8 mouse cellular contexts compared by ENCODE assay signal in the genomic region with DNA sequence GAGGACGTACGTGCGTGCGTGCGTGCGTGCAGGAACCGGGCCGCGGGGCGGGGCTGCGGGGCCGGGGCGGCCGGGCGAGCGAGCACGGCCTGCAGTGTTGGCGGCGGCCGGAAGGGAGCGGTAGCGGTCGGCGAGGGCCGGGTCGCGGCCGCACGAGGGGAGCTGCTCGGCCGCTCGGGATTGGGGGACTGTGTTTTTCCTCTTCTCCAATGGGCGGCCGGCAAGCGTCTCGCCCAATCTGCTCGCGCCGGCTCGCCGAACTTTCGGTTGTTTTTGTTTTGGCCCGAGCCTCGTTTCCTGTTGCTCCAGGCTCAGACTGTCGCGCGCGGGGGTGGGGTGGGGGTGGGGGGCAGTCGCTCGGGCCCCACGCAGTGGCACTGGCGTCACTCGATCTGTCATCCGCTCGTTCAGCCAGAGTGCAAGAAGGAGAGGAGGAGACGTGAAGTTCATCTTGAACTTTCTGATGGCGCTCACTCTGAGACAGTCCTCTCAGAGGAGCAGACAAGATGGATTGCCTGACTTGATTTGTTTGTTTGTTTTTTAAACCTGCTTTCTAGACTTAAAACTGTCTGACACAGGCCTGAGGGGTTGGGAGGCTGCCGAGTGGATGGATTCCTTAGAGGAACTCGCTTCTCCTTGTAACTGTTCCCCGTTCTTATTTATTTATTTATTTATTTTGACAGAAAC. TPM values are rescaled to one million over a fixed set of nuclear protein-coding genes. Genes with fewer than 3 reads are reported as not detected.
A peak's percentile ranks its signal among the peaks of the same experiment; 100 is the strongest.
DNase-seq lines count a peak whose midpoint lies in the region; ATAC-seq and TF ChIP-seq lines count a peak whose summit lies in the region.

No protein-coding gene starts in this region.

- TF ChIP-seq RAD21 in MEL (IDR thresholded peaks at IDR 0.05; ENCODE audit: low read depth, low read length), result peak; percentile 7

- H3K4me3 ChIP-seq in MEL (ENCODE audit: control insufficient read depth in 1 of 2, insufficient read depth in 1 of 2, low read depth in 2 of 2, low read length in 2 of 2), result peak overlapping the region; percentile 92 to 99
- peak overlapping the region; percentile 95 for H3K4me3 ChIP-seq in forebrain, embryonic 13.5 days
- H3K4me3 ChIP-seq in layer of hippocampus, adult 2 months, result peak overlapping the region; percentile 71

- DNase-seq in MEL (ENCODE audit: low read depth, low spot score), result peak; percentile 93
- peak; percentile 91 for DNase-seq in cerebellum, adult 11 months
- DNase-seq in heart, postnatal 36 days, result peak; percentile 96
- peak; percentile 89 to 90 for DNase-seq in layer of hippocampus, adult 2 months (ENCODE audit: low spot score in 2 of 2)
- DNase-seq in lung, postnatal 10 days, result peak; percentile 96
- peak; percentile 95 for DNase-seq in ovary, postnatal 36 days (ENCODE audit: low spot score)
- DNase-seq in thymus, postnatal 14 days, result peak; percentile 94

- 1% methylated on average over 45 of the region's 60 CpGs for WGBS in forebrain, embryonic 13.5 days

- no peaks in the 10 kb centered on the region for H3K9me3 ChIP-seq in MEL (replicated peaks; ENCODE audit: insufficient read depth, low read length)
- no peaks in the 10 kb centered on the region for H3K9me3 ChIP-seq in forebrain, embryonic 13.5 days (replicated peaks)

- peak overlapping the region; percentile 100 for H3K27ac ChIP-seq in MEL (ENCODE audit: control insufficient read depth, low read depth, low read length)
- peak overlapping the region; percentile 100 for H3K27ac ChIP-seq in forebrain, embryonic 13.5 days
- H3K27ac ChIP-seq in layer of hippocampus, adult 2 months, result peak overlapping the region; percentile 100

- H3K36me3 ChIP-seq in MEL (ENCODE audit: control insufficient read depth in 1 of 2, insufficient read depth in 2 of 2, low read length in 2 of 2), result peaks cover 0 to 2% of the 10 kb centered on the region in 2 experiments; a peak in 1 of 4 replicates
- H3K36me3 ChIP-seq in forebrain, embryonic 13.5 days (ENCODE audit: poor library complexity, severe bottlenecking), result 0 out of 2 replicates have a peak, but pooled peaks cover 5% of the 10 kb centered on the region

- peaks cover 3 to 7% of the 10 kb centered on the region in 2 experiments for H3K27me3 ChIP-seq in MEL (ENCODE audit: control insufficient read depth in 1 of 2, insufficient read depth in 2 of 2, low read length in 2 of 2)
- H3K27me3 ChIP-seq in forebrain, embryonic 13.5 days, result no peaks in the 10 kb centered on the region

- intact Hi-C loops in heart, postnatal 36 days (cut with DNase I), result loop anchor here (2.0 to 5.0 kb wide), 2 partner anchors 82 to 143 kb away; a partner anchor contains a TSS

- peaks cover 0 to 9% of the 10 kb centered on the region in 2 experiments; a peak in 2 of 4 replicates for H3K4me1 ChIP-seq in MEL (ENCODE audit: control insufficient read depth in 1 of 2, insufficient read depth in 2 of 2, low read length in 2 of 2)
- peaks cover 26% of the 10 kb centered on the region for H3K4me1 ChIP-seq in forebrain, embryonic 13.5 days

- peak; percentile 92 for ATAC-seq in forebrain, embryonic 13.5 days

- H3K79me2 ChIP-seq in MEL (ENCODE audit: control insufficient read depth, insufficient read depth, low read length, poor library complexity), result peaks cover 43% of the 10 kb centered on the region

- no peak for TF ChIP-seq EP300 in MEL (IDR thresholded peaks at IDR 0.05; ENCODE audit: low read depth in 1 of 2, low read length in 2 of 2)

- TF ChIP-seq POLR2A in MEL (IDR thresholded peaks at IDR 0.05; ENCODE audit: control insufficient read depth in 1 of 2, insufficient read depth in 1 of 2, low read depth in 1 of 2, low read length in 2 of 2, poor library complexity in 1 of 2), result no peak

- H3K9ac ChIP-seq in MEL (ENCODE audit: control insufficient read depth, low read depth, low read length, poor library complexity, severe bottlenecking), result peak overlapping the region; percentile 100
- H3K9ac ChIP-seq in forebrain, embryonic 13.5 days, result peak overlapping the region; percentile 100

- peak overlapping the region; percentile 85 for H3K4me2 ChIP-seq in forebrain, embryonic 13.5 days

- TF ChIP-seq CTCF in MEL (IDR thresholded peaks at IDR 0.05 in 2 of 3, conservative IDR thresholded peaks at IDR 0.05 in 1 of 3; ENCODE audit: control insufficient read depth in 1 of 3, insufficient read depth in 1 of 3, low read depth in 2 of 3, low read length in 3 of 3, poor library complexity in 1 of 3, severe bottlenecking in 1 of 3), result peak in 2 of 3 experiments; percentile 55 to 71; a peak in 5 of 6 replicates
- peak; percentile 78 for TF ChIP-seq CTCF in layer of hippocampus, adult 2 months (conservative IDR thresholded peaks at IDR 0.05)

TF ChIP-seq in MEL, 35 proteins besides CTCF, POLR2A, EP300 and RAD21:
- TF ChIP-seq BHLHE40 (IDR thresholded peaks at IDR 0.05; ENCODE audit: borderline replicate concordance, low read depth, low read length) (no peak), ZC3H11A (IDR thresholded peaks at IDR 0.05; ENCODE audit: low read depth, low read length) (no peak), NRF1 (IDR thresholded peaks at IDR 0.05; ENCODE audit: insufficient read depth, low read depth, low read length, poor library complexity, severe bottlenecking) (no peak), MYC (IDR thresholded peaks at IDR 0.05; ENCODE audit: low read depth, low read length) (no peak), HCFC1 (IDR thresholded peaks at IDR 0.05; ENCODE audit: low read depth, low read length) (peak; percentile 62; the same call in 1 of the 2 replicates), ELF1 (IDR thresholded peaks at IDR 0.05; ENCODE audit: low read depth, low read length) (0 out of 2 replicates have a peak, but pooled peaks have one; percentile 5), ZKSCAN1 (IDR thresholded peaks at IDR 0.05; ENCODE audit: low read depth, low read length) (no peak), SIN3A (IDR thresholded peaks at IDR 0.05; ENCODE audit: low read length) (peak; percentile 88), GATA1 (IDR thresholded peaks at IDR 0.05; ENCODE audit: low read depth, low read length) (no peak), MAFK (IDR thresholded peaks at IDR 0.05; ENCODE audit: borderline replicate concordance, low read depth, low read length) (no peak), MAZ (IDR thresholded peaks at IDR 0.05; ENCODE audit: low read depth, low read length) (no peak; the same call in 1 of the 2 replicates), SMC3 (IDR thresholded peaks at IDR 0.05; ENCODE audit: low read depth, low read length) (no peak; the same call in 1 of the 2 replicates), ZMIZ1 (IDR thresholded peaks at IDR 0.05; ENCODE audit: low read depth, low read length) (0 out of 2 replicates have a peak, but pooled peaks have one; percentile 6), POLR2AphosphoS2 (IDR thresholded peaks at IDR 0.05; ENCODE audit: low read length) (no peak), MEF2A (IDR thresholded peaks at IDR 0.05; ENCODE audit: extremely low read depth, insufficient replicate concordance, low read depth, low read length, poor library complexity, severe bottlenecking) (no peak), MXI1 (IDR thresholded peaks at IDR 0.05; ENCODE audit: low read depth, low read length) (peak; percentile 69), MAX (IDR thresholded peaks at IDR 0.05; ENCODE audit: low read length) (peak; percentile 88), NELFE (IDR thresholded peaks at IDR 0.05; ENCODE audit: low read depth, low read length) (no peak), CHD1 (IDR thresholded peaks at IDR 0.05; ENCODE audit: low read depth, low read length) (no peak)

RNA-seq across cellular contexts. Expression of a gene that starts 1.6 kb away (rescaled TPM):
- 14.9 and 16.1 TPM in 2 replicates for total RNA-seq in MEL (2012; rRNA removed)
- 10 to 100 TPM in 1 of 2 experiments, not detected in 1; 23.9 TPM for polyA plus RNA-seq in MEL (2012; ENCODE audit: insufficient read depth in 1 of 2, insufficient read length in 2 of 2, low read depth in 1 of 2, low replicate concordance in 2 of 2, missing spikeins in 1 of 2)
- 43.3 and 52.7 TPM in 2 replicates for polyA plus RNA-seq in forebrain, embryonic 13.5 days (2015; fragmentation: Nextera tagmentation; extraction: Ambion mirVana)
- total RNA-seq in heart, postnatal 36 days (2021), result 10 to 100 TPM; 31.0 to 34.2 TPM
- 10 to 100 TPM; 53.9 to 57.7 TPM for total RNA-seq in layer of hippocampus, adult 2 months (2021)

Comparison
In these comparisons a context has a peak if more than half of its experiments do, and no peak if none do; other contexts are left out.
1. Peak in every context shown above with its lines: DNase-seq, ATAC-seq, H3K4me3 ChIP-seq and H3K27ac ChIP-seq.